Mouse (Mus musculus) cerebellum, adult 11 months (tissue): ENCODE measurements at regions not wholly inside any gene's neighbourhood (a gene's known extent, or its start where the extent isn't known, plus 50 kb on each side); places are given as distances from the start of the nearest gene placed in this dataset.

ENCODE experiments used
- DNase-seq: peaks from one replicate; pipeline ENCODE4 v3.0.0; 2022

- no peak for DNase-seq
Observed at GRCm38 (mm10) chr1:61331906-61332305, 306.7 kb upstream of the Pard3b start.

- no peak for DNase-seq
Observed at GRCm38 (mm10) chr1:61336367-61336766, 302.3 kb upstream of the Pard3b start.

- DNase-seq, result no peak
Observed at GRCm38 (mm10) chr1:61352921-61353320, 285.7 kb upstream of the Pard3b start.

- DNase-seq, result no peak
Observed at GRCm38 (mm10) chr1:61353481-61353880, 285.1 kb upstream of the Pard3b start.

- no peak for DNase-seq
Observed at GRCm38 (mm10) chr1:61355241-61355640, 283.4 kb upstream of the Pard3b start.

GRCm38 (mm10) chr1:61359011-61359930 is 279.4 kb upstream of the Pard3b start:
- DNase-seq, result peak; percentile 43

- no peak for DNase-seq
Observed at GRCm38 (mm10) chr1:61372581-61372980, 266.0 kb upstream of the Pard3b start.

- no peak for DNase-seq
Observed at GRCm38 (mm10) chr1:61373661-61374491, 264.7 kb upstream of the Pard3b start.

GRCm38 (mm10) chr1:61376417-61376816 is 262.2 kb upstream of the Pard3b start:
- DNase-seq, result no peak

- peak; percentile 37 for DNase-seq
Observed at GRCm38 (mm10) chr1:61377070-61377469, 261.6 kb upstream of the Pard3b start.

- no peak for DNase-seq
Observed at GRCm38 (mm10) chr1:61378240-61378639, 260.4 kb upstream of the Pard3b start.

- DNase-seq, result no peak
Observed at GRCm38 (mm10) chr1:61379771-61380517, 258.7 kb upstream of the Pard3b start.

GRCm38 (mm10) chr1:61387587-61387986 is 251.0 kb upstream of the Pard3b start:
- DNase-seq, result no peak

GRCm38 (mm10) chr1:61397796-61398195 is 240.8 kb upstream of the Pard3b start:
- no peak for DNase-seq

- no peak for DNase-seq
Observed at GRCm38 (mm10) chr1:61402339-61402738, 236.3 kb upstream of the Pard3b start.

- DNase-seq, result no peak
Observed at GRCm38 (mm10) chr1:61407201-61407600, 231.4 kb upstream of the Pard3b start.

GRCm38 (mm10) chr1:61414772-61415171 is 223.9 kb upstream of the Pard3b start:
- DNase-seq, result no peak

- DNase-seq, result no peak
Observed at GRCm38 (mm10) chr1:61415426-61416195, 223.0 kb upstream of the Pard3b start.

GRCm38 (mm10) chr1:61418396-61418795 is 220.2 kb upstream of the Pard3b start:
- DNase-seq, result no peak

- no peak for DNase-seq
Observed at GRCm38 (mm10) chr1:61419839-61420238, 218.8 kb upstream of the Pard3b start.

- no peak for DNase-seq
Observed at GRCm38 (mm10) chr1:61423253-61423652, 215.4 kb upstream of the Pard3b start.
